Mouse (Mus musculus) cerebellum, postnatal 25 days (tissue): ENCODE measurements around the gene Gpr61.

Source experiments
- DNase-seq, 2 experiments: peaks; one replicate each; pipeline ENCODE4 v3.0.0; 2021; ENCODE audit warnings: mixed read lengths in 2 of 2

The Gpr61 gene

GRCm38 (mm10) chr3:108129804-108130203 is 24.9 kb downstream of the Gpr61 start:
- no peak for DNase-seq

GRCm38 (mm10) chr3:108129367-108129766 is 25.3 kb downstream of the Gpr61 start:
- no peak for DNase-seq

- no peak for DNase-seq
Observed at GRCm38 (mm10) chr3:108128520-108128919, 26.2 kb downstream of the Gpr61 start.

- DNase-seq: no peak
Observed at GRCm38 (mm10) chr3:108126327-108126726, 28.4 kb downstream of the Gpr61 start.

- no peak for DNase-seq
Observed at GRCm38 (mm10) chr3:108124131-108124530, 30.6 kb downstream of the Gpr61 start.

GRCm38 (mm10) chr3:108123242-108123641 is 31.4 kb downstream of the Gpr61 start:
- no peak for DNase-seq

GRCm38 (mm10) chr3:108121101-108121500 is 33.6 kb downstream of the Gpr61 start:
- no peak for DNase-seq

- no peak for DNase-seq
Observed at GRCm38 (mm10) chr3:108117465-108117864, 37.2 kb downstream of the Gpr61 start.

GRCm38 (mm10) chr3:108113591-108114289 is 40.9 kb downstream of the Gpr61 start:
- DNase-seq: no peak

GRCm38 (mm10) chr3:108112666-108113065 is 42.0 kb downstream of the Gpr61 start:
- no peak for DNase-seq

- DNase-seq: no peak
Observed at GRCm38 (mm10) chr3:108112246-108112645, 42.4 kb downstream of the Gpr61 start.

GRCm38 (mm10) chr3:108111320-108111719 is 43.4 kb downstream of the Gpr61 start:
- no peak for DNase-seq

- no peak for DNase-seq
Observed at GRCm38 (mm10) chr3:108105281-108105680, 49.4 kb downstream of the Gpr61 start.

- DNase-seq: no peak
Observed at GRCm38 (mm10) chr3:108102075-108102474, 52.6 kb downstream of the Gpr61 start.

GRCm38 (mm10) chr3:108101594-108101993 is 53.1 kb downstream of the Gpr61 start:
- DNase-seq: no peak
